In genomic region chr3:32656398-32656994, GRCm38 (mm10) we compare ENCODE assay signal across 30 mouse cellular contexts. TPM values are rescaled to one million over a fixed set of nuclear protein-coding genes. Genes with fewer than 3 reads are reported as not detected.
DNase-seq lines count a peak whose midpoint lies in the region; ATAC-seq and TF ChIP-seq lines count a peak whose summit lies in the region.
"Had no signal": no experiment of that assay in that cellular context is flagged by ENCODE, and none has a peak within 500 bp of the region (broad histone marks: within the 10 kb centered on the region; RNA-seq: fewer than 3 reads in every experiment).

No protein-coding gene starts in this region.

- no peak overlapping the region for H3K4me3 ChIP-seq in thymus, adult 2 months (ENCODE audit: control insufficient read depth, insufficient read depth, low read length)
- H3K4me3 ChIP-seq: erythroblast, embryonic 14.5 days; forebrain, embryonic 12.5 days; heart, adult 2 months; heart, embryonic 12.5 days; hindbrain, embryonic 13.5 days; limb, embryonic 10.5 days; limb, embryonic 15.5 days; neural tube, embryonic 12.5 days had no signal

- peaks cover 17% of the 10 kb centered on the region for H3K4me1 ChIP-seq in thymus, adult 2 months (replicated peaks; ENCODE audit: control insufficient read depth, insufficient read depth, low read length)
- H3K4me1 ChIP-seq: forebrain, embryonic 12.5 days; limb, embryonic 10.5 days; limb, embryonic 15.5 days; neural tube, embryonic 12.5 days had no signal

- no peak for TF ChIP-seq POLR2A in thymus, adult 2 months (IDR thresholded peaks at IDR 0.05; ENCODE audit: control insufficient read depth, extremely low read depth, insufficient read depth, low read length, poor library complexity)

- ATAC-seq in CD4-positive, CD25-positive, alpha-beta regulatory T cell, adult 4 months = no peak
- ATAC-seq in common myeloid progenitor, adult 5-6 weeks (replicated peaks; ENCODE audit: low read depth, poor library complexity, severe bottlenecking) = peak; percentile 54
- ATAC-seq: intestine, postnatal 0 days; midbrain, embryonic 16.5 days had no signal

- no peaks in the 10 kb centered on the region for H3K36me3 ChIP-seq in thymus, adult 2 months (ENCODE audit: control insufficient read depth, insufficient read depth, low read length)
- H3K36me3 ChIP-seq: forebrain, embryonic 12.5 days; heart, embryonic 12.5 days; hindbrain, embryonic 13.5 days; limb, embryonic 10.5 days; limb, embryonic 15.5 days; neural tube, embryonic 12.5 days had no signal

- TF ChIP-seq CTCF in thymus, adult 2 months (IDR thresholded peaks at IDR 0.05; ENCODE audit: borderline replicate concordance, control insufficient read depth, extremely low read depth, insufficient read depth, low read length, poor library complexity) = no peak

- 0 out of 2 replicates have a peak overlapping the region, but pooled peaks have one; percentile 37 for H3K27ac ChIP-seq in thymus, adult 2 months (ENCODE audit: control insufficient read depth, insufficient read depth, low read length)
- H3K27ac ChIP-seq: forebrain, embryonic 12.5 days; hindbrain, embryonic 13.5 days; limb, embryonic 10.5 days; limb, embryonic 15.5 days; macrophage; neural tube, embryonic 12.5 days; stomach, postnatal 0 days had no signal

- WGBS in thymus, adult 2 months = 42% methylated on average over 10 of the region's 10 CpGs

- peak; percentile 7 for DNase-seq in CD4-positive, CD25-positive, alpha-beta regulatory T cell, adult 2 months (ENCODE audit: low read depth, low spot score)
- DNase-seq in thymus, adult 2 months = no peak
- no peak for DNase-seq in thymus, postnatal 36 days
- peak; percentile 20 for DNase-seq in naive thymus-derived CD4-positive, alpha-beta T cell, adult 2 months (ENCODE audit: low read depth)
- DNase-seq in heart, adult 11 months = no peak
- DNase-seq: adrenal gland, postnatal 25 days; cerebellum, adult 11-12 months; cerebellum, adult 9-11 months; gastrocnemius, postnatal 25 days; heart, postnatal 4 days; kidney, adult 9 months; kidney, postnatal 10 days; layer of hippocampus, postnatal 36 days; lung, adult 2 months; right cerebral cortex, adult 18-20 months; spleen, adult 18-20 months had no signal

- H3K27me3 ChIP-seq in thymus, adult 2 months (ENCODE audit: control insufficient read depth, insufficient read depth, low read length) = no peaks in the 10 kb centered on the region
- H3K27me3 ChIP-seq: forebrain, embryonic 12.5 days; heart, embryonic 12.5 days; hindbrain, embryonic 13.5 days; limb, embryonic 15.5 days; neural tube, embryonic 12.5 days had no signal

RNA-seq across cellular contexts. Expression of gene Gnb4, which starts 40.1 kb away (rescaled TPM):
- 10 to 100 TPM in 1 of 2 experiments, 1 to 10 TPM in 1; 9.5 to 11.0 TPM for polyA plus RNA-seq in CD4-positive, CD25-positive, alpha-beta regulatory T cell, adult 4 months (2017; shearing (Covaris generic))
- polyA plus RNA-seq in thymus, adult 2 months (2012; rRNA removed) = 35.1 and 42.2 TPM in 2 replicates
- 28.6 and 32.8 TPM in 2 replicates for total RNA-seq in common myeloid progenitor, adult 5-6 weeks (2017)

RNA-seq across cellular contexts. Expression of gene Actl6a, which starts 49.6 kb away (rescaled TPM):
- polyA plus RNA-seq in CD4-positive, CD25-positive, alpha-beta regulatory T cell, adult 4 months (2017; shearing (Covaris generic)) = 10 to 100 TPM; 85.8 to 96.2 TPM
- polyA plus RNA-seq in thymus, adult 2 months (2012; rRNA removed) = 33.9 and 35.3 TPM in 2 replicates
- 85.9 and 95.0 TPM in 2 replicates for total RNA-seq in common myeloid progenitor, adult 5-6 weeks (2017)

Comparison
In these comparisons a context has a peak if more than half of its experiments do, and no peak if none do; other contexts are left out.
1. DNase-seq: peak in CD4-positive, CD25-positive, alpha-beta regulatory T cell, adult 2 months (single experiment) and naive thymus-derived CD4-positive, alpha-beta T cell, adult 2 months (single experiment); none in thymus, adult 2 months (single experiment), thymus, postnatal 36 days (0 of 2) and heart, adult 11 months (single experiment).